Mouse (Mus musculus): Measurements from ENCODE around the gene Ubxn7. TPM values are rescaled to one million over a fixed set of nuclear protein-coding genes. Genes with fewer than 3 reads are reported as not detected.
A peak's percentile ranks its signal among the peaks of the same experiment; 100 is the strongest.

Gene Ubxn7
- total and polyA plus RNA-seq, 2 experiments, result 2.1 to 36.8 TPM

DNA sequence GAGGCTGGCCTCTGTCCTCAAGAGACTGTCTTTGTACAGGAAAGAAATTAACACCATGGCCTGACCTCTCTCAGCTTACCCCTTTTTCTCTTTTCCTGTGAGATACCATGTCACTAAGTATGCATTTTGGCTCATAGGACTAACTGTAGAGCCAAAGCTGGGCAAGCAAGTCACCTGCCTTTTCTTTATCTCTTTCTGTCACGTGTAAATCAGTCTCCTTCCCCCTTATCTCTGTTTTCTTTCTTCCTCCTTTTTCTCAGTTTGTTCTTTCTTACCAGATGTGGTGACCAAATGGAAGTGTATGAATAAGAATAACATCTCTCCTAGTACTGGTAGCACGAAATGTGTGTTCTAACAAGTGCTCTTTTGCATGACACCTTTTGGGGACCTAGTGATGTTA is 52.8 kb downstream of the Ubxn7 start:
- no peaks in the 10 kb centered on the region for H3K79me2 ChIP-seq (ENCODE audit: control insufficient read depth, insufficient read depth, low read length)
- H3K36me3 ChIP-seq (ENCODE audit: control insufficient read depth, insufficient read depth, low read length), result peaks cover 43% of the 10 kb centered on the region
- H3K9ac ChIP-seq (ENCODE audit: low read depth, low read length), result no peak overlapping the region
- WGBS, result 79% methylated on average over 2 of the region's 2 CpGs
- no peak overlapping the region for H3K4me3 ChIP-seq (ENCODE audit: insufficient read depth, low read depth, low read length)
- no peak for DNase-seq (ENCODE audit: extremely low read depth, low read depth, low spot score)
- no peaks in the 10 kb centered on the region for H3K4me1 ChIP-seq (ENCODE audit: control insufficient read depth, insufficient read depth, low read length)
- no peaks in the 10 kb centered on the region for H3K27me3 ChIP-seq (ENCODE audit: control insufficient read depth, insufficient read depth, low read length)
- no peak overlapping the region for H3K27ac ChIP-seq (replicated peaks; ENCODE audit: insufficient read depth, low read depth, low read length)
- TF ChIP-seq CTCF (IDR thresholded peaks at IDR 0.05; ENCODE audit: low read depth, low read length) (no peak), POLR2A (IDR thresholded peaks at IDR 0.05; ENCODE audit: extremely low read depth, insufficient read depth, low read length) (no peak)

DNA sequence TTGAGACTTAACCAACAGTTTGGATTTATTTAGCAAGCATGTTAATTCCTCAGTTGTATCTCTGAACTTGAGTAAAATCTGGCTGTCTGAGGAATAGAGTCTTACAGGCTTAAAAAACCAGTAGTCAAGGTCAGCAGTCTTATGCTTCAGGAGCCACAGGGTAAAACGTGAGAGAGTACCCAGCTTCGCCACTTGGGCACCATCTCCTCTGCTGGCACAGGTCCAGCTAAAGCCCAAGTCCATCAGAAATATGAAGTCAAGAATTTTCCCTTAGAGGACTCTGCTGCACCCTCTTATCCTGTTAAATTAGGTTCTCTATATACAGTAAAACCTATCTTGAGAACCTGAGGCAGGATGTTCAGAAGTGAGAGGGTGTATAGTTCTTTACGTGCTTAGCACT is 54.8 kb downstream of the Ubxn7 start:
- no peaks in the 10 kb centered on the region for H3K27me3 ChIP-seq (ENCODE audit: control insufficient read depth, insufficient read depth, low read length)
- H3K79me2 ChIP-seq (ENCODE audit: control insufficient read depth, insufficient read depth, low read length), result no peaks in the 10 kb centered on the region
- TF ChIP-seq CTCF (IDR thresholded peaks at IDR 0.05; ENCODE audit: low read depth, low read length) (no peak), POLR2A (IDR thresholded peaks at IDR 0.05; ENCODE audit: extremely low read depth, insufficient read depth, low read length) (no peak)
- no peak overlapping the region for H3K4me3 ChIP-seq (ENCODE audit: insufficient read depth, low read depth, low read length)
- no peaks in the 10 kb centered on the region for H3K4me1 ChIP-seq (ENCODE audit: control insufficient read depth, insufficient read depth, low read length)
- H3K27ac ChIP-seq (replicated peaks; ENCODE audit: insufficient read depth, low read depth, low read length), result no peak overlapping the region
- DNase-seq (ENCODE audit: extremely low read depth, low read depth, low spot score), result no peak
- no peak overlapping the region for H3K9ac ChIP-seq (ENCODE audit: low read depth, low read length)
- WGBS, result 85% methylated on average over 3 of the region's 3 CpGs
- H3K36me3 ChIP-seq (ENCODE audit: control insufficient read depth, insufficient read depth, low read length), result peaks cover 36% of the 10 kb centered on the region

DNA sequence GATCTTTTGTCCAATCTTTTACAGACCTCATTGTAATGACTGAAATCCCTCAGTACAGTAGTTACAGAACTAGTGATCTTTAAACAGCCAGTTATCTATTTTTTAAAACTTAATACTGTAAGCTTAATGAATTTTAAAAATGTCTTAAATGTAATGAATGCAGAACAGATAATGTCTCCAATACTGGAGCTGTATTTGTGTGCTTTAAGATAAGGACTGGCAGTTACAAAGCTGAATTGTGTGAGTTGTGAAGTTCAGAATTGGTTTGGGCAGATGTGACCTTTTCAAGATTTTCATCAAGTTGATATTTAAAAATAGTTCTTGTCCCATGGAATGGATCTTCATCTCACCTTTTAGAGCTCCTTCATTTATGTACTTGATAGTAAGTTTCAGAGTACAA is 57.0 kb downstream of the Ubxn7 start:
- H3K36me3 ChIP-seq (ENCODE audit: control insufficient read depth, insufficient read depth, low read length), result peaks cover 27% of the 10 kb centered on the region
- H3K27ac ChIP-seq (replicated peaks; ENCODE audit: insufficient read depth, low read depth, low read length), result no peak overlapping the region

DNA sequence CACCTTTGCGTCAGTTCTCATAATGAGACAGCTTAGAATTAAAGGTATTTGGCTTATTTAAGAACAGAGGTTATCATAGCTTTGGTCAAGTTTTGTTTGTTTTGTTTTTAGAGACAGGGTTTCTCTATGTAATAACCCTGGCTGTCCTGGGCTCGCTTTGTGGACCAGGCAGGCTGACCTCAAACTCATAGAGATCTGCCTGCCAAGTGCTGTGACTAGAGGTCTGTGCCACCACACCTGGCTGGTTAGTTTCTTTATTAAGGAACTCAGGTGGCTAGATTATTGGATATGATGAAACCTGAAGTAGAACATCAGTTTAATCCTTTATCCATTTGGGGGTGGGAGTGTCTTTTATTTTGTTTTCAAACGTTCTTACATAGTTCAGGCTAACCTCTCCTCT is 57.8 kb downstream of the Ubxn7 start:
- peaks cover 24% of the 10 kb centered on the region for H3K36me3 ChIP-seq (ENCODE audit: control insufficient read depth, insufficient read depth, low read length)
- H3K27me3 ChIP-seq (ENCODE audit: control insufficient read depth, insufficient read depth, low read length), result no peaks in the 10 kb centered on the region
- peak; percentile 68 for DNase-seq (ENCODE audit: extremely low read depth, low read depth, low spot score)
- no peak overlapping the region for H3K4me3 ChIP-seq (ENCODE audit: insufficient read depth, low read depth, low read length)
- no peak overlapping the region for H3K27ac ChIP-seq (replicated peaks; ENCODE audit: insufficient read depth, low read depth, low read length)
- no peak for TF ChIP-seq CTCF (IDR thresholded peaks at IDR 0.05; ENCODE audit: low read depth, low read length)
- TF ChIP-seq POLR2A (IDR thresholded peaks at IDR 0.05; ENCODE audit: extremely low read depth, insufficient read depth, low read length), result no peak
- no peak overlapping the region for H3K9ac ChIP-seq (ENCODE audit: low read depth, low read length)
- no peaks in the 10 kb centered on the region for H3K79me2 ChIP-seq (ENCODE audit: control insufficient read depth, insufficient read depth, low read length)
- H3K4me1 ChIP-seq (ENCODE audit: control insufficient read depth, insufficient read depth, low read length), result no peaks in the 10 kb centered on the region
- 25% methylated on average over 3 of the region's 3 CpGs for WGBS

More for the DNA sequence above, 57.0 kb downstream of the Ubxn7 start:
- H3K4me1 ChIP-seq (ENCODE audit: control insufficient read depth, insufficient read depth, low read length), result no peaks in the 10 kb centered on the region
- DNase-seq (ENCODE audit: extremely low read depth, low read depth, low spot score), result no peak
- no peaks in the 10 kb centered on the region for H3K27me3 ChIP-seq (ENCODE audit: control insufficient read depth, insufficient read depth, low read length)
- H3K9ac ChIP-seq (ENCODE audit: low read depth, low read length), result no peak overlapping the region
- H3K79me2 ChIP-seq (ENCODE audit: control insufficient read depth, insufficient read depth, low read length), result no peaks in the 10 kb centered on the region
- no peak overlapping the region for H3K4me3 ChIP-seq (ENCODE audit: insufficient read depth, low read depth, low read length)
- no peak for TF ChIP-seq POLR2A (IDR thresholded peaks at IDR 0.05; ENCODE audit: extremely low read depth, insufficient read depth, low read length)
- no peak for TF ChIP-seq CTCF (IDR thresholded peaks at IDR 0.05; ENCODE audit: low read depth, low read length)

DNA sequence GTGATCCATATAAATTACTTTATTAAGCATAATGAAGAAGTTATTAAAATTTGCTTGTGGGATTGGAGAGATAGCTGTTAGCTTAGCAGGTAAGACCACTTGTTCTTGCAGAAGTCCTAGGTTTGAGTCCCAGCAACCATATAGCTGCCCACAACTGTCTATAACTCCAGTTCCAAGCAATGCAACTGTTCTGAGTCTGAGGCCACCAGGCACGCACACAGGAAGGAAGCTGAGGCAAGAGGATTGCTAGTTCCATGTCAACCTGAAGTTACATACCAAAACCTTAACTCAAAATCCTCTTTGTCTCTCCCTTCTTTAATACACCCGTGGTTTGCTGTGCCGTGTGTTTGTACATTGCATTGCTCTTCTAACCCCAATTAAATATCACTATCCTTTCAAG is 58.8 kb downstream of the Ubxn7 start:
- Histone ChIP-seq H3K9ac (ENCODE audit: low read depth, low read length) (no peak overlapping the region), H3K79me2 (ENCODE audit: control insufficient read depth, insufficient read depth, low read length) (no peaks in the 10 kb centered on the region), H3K27me3 (ENCODE audit: control insufficient read depth, insufficient read depth, low read length) (no peaks in the 10 kb centered on the region), H3K4me3 (ENCODE audit: insufficient read depth, low read depth, low read length) (no peak overlapping the region), H3K4me1 (ENCODE audit: control insufficient read depth, insufficient read depth, low read length) (no peaks in the 10 kb centered on the region), H3K36me3 (ENCODE audit: control insufficient read depth, insufficient read depth, low read length) (peaks cover 15% of the 10 kb centered on the region), H3K27ac (replicated peaks; ENCODE audit: insufficient read depth, low read depth, low read length) (no peak overlapping the region)
- TF ChIP-seq POLR2A (IDR thresholded peaks at IDR 0.05; ENCODE audit: extremely low read depth, insufficient read depth, low read length) (no peak), CTCF (IDR thresholded peaks at IDR 0.05; ENCODE audit: low read depth, low read length) (no peak)
- DNase-seq (ENCODE audit: extremely low read depth, low read depth, low spot score), result no peak
- 94% methylated on average over 3 of the region's 3 CpGs for WGBS

DNA sequence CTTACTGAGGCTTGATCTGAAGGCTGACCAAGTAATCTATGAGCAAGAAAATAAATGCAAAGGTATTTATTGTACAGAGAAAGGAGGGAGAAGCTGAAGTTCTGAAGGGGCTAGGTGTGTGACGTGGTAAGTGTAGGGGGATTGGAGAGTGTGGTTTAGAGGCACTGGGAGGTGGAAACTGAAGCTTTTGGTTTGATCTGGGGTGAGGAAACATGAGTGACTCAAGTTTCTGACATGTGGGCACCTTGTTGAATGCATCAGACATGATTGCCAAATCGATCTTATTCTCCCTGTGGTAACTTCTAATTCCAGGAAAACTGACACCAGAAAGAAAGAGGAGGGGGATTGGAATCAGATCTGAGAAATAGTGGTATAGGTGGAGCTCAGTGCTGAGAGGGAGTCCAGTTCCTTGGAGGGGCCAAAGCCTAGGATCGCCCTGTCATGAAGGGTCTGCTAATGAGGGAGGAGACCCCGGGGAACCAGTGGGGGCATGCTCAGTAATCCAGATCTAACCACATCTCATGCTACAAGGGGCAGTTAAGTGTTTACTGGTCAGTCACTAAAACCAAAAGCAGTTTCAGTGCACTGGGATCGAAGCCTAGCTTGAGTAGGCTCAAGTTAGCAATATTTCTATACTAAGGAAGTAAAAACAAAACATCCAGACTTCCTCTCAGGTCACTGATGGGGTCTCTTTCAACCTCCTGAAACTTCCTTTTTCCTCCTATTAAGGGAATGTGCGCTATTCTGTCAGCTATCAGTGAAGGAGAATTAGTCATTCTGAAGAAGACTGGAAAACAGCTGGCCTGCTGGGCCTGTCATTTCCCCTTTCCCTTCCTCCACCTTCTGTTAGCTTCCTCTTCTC is 63.9 kb downstream of the Ubxn7 start:
- H3K27ac ChIP-seq (replicated peaks; ENCODE audit: insufficient read depth, low read depth, low read length), result no peak overlapping the region
- no peak for TF ChIP-seq POLR2A (IDR thresholded peaks at IDR 0.05; ENCODE audit: extremely low read depth, insufficient read depth, low read length)
- TF ChIP-seq CTCF (IDR thresholded peaks at IDR 0.05; ENCODE audit: low read depth, low read length), result no peak
- no peaks in the 10 kb centered on the region for H3K4me1 ChIP-seq (ENCODE audit: control insufficient read depth, insufficient read depth, low read length)
- no peak overlapping the region for H3K9ac ChIP-seq (ENCODE audit: low read depth, low read length)
- no peaks in the 10 kb centered on the region for H3K27me3 ChIP-seq (ENCODE audit: control insufficient read depth, insufficient read depth, low read length)
- H3K36me3 ChIP-seq (ENCODE audit: control insufficient read depth, insufficient read depth, low read length), result peaks cover 7% of the 10 kb centered on the region
- WGBS, result 80% methylated on average over 6 of the region's 6 CpGs
- no peaks in the 10 kb centered on the region for H3K79me2 ChIP-seq (ENCODE audit: control insufficient read depth, insufficient read depth, low read length)
- H3K4me3 ChIP-seq (ENCODE audit: insufficient read depth, low read depth, low read length), result no peak overlapping the region
- peak; percentile 29 for DNase-seq (ENCODE audit: extremely low read depth, low read depth, low spot score)
